Mouse (Mus musculus) effector memory CD4-positive, alpha-beta T cell, adult 5 months (primary cell): ENCODE data around the gene 9130204L05Rik. TPM values are rescaled to one million over a fixed set of nuclear protein-coding genes. Genes with fewer than 3 reads are reported as not detected.

Experiments used
- polyA plus RNA-seq: library from polyadenylated mRNA; unstranded; fragments of 100-300 nt; shearing (Covaris generic); gene quantifications from one replicate; pipeline ENCODE4 v1.2.1, GENCODE M21; 2017

9130204L05Rik gene
- polyA plus RNA-seq: not detected

DNA sequence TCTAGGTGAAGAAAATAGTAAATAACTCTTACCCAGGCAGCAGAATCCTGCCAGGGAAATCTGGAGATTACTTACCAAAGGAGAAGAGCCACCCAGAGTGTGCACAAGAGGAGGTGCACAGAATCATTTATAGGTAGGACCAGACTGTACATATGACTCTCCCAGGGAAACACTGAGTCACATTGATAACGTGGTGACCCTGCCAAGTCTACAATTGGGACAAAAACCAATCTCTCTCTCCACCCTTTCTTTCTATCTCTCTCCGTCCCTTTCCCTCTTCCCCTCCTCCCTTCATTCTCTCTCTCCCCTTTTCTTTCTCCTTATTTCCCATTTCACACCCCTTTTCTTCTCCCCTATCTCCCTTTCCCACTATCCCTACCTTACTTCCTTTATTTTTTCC is at the start of gene 9130204L05Rik:
Gene 9130204L05Rik (minus strand): TSS at position 101 of the 400 bp plus-strand sequence.

